Mouse (Mus musculus) spleen, adult 2 months (tissue): ENCODE measurements around the gene Rtcb.

Source experiments
- CTCF ChIP-seq: fragments of 200-500 bp; IDR thresholded peaks from 2 replicates; pipeline ENCODE4 v1.5.1; 2011; ENCODE audit warnings: mild to moderate bottlenecking, inconsistent platforms; ENCODE audit not compliant: insufficient read depth, insufficient read length, insufficient replicate concordance; ENCODE audit errors: extremely low read depth
- POLR2A ChIP-seq: fragments of 200-500 bp; IDR thresholded peaks from 2 replicates; pipeline ENCODE4 v1.6.1; 2011; ENCODE audit warnings: low read depth, low read length, inconsistent platforms

DNA sequence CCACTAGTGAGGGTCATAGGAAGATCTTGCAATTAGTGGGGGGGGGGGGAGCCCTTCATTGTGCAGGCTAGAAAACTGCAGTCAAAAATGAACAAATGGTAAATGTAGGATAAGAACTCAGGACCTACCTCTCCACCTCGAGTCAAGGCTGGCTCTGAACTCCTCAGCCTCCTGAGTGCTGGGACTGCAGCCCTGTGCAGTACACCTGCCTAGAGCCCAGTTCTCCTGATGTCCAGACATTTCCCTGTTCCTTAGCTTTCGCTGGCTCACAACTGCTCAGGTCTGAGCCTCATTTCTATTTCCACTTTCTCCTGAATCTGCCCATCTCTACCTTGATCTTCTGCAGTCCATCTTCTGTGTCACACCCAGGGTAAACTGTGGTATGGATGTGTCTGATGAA, 8.9 kb upstream of the Rtcb start:
- TF ChIP-seq POLR2A (no peak), CTCF (no peak)
